Mouse (Mus musculus): Measurements from ENCODE around the gene Cd99l2. TPM values are rescaled to one million over a fixed set of nuclear protein-coding genes. Genes with fewer than 3 reads are reported as not detected.

Cd99l2 gene
- polyA plus RNA-seq, 1 experiment, result 6.2 TPM

- 87% methylated on average over 7 of the region's 7 CpGs for WGBS
Measured at GRCm38 (mm10) chrX:71464138-71464826, 28.4 kb downstream of the Cd99l2 start.

GRCm38 (mm10) chrX:71456078-71456737, 36.4 kb downstream of the Cd99l2 start:
- H3K4me3 ChIP-seq (replicated peaks; ENCODE audit: control insufficient read depth, low read depth, low read length), result no peak overlapping the region
- no peak for TF ChIP-seq CTCF (IDR thresholded peaks at IDR 0.05; ENCODE audit: control insufficient read depth, insufficient read depth, low read length)
- TF ChIP-seq POLR2A (IDR thresholded peaks at IDR 0.05; ENCODE audit: borderline replicate concordance, control insufficient read depth, low read depth, low read length), result no peak
- H3K4me1 ChIP-seq (ENCODE audit: control insufficient read depth, insufficient read depth, low read length), result no peaks in the 10 kb centered on the region
- 84% methylated on average over 6 of the region's 6 CpGs for WGBS
- H3K27ac ChIP-seq (ENCODE audit: control insufficient read depth, insufficient read depth, low read depth, low read length, poor library complexity), result no peak overlapping the region

More at GRCm38 (mm10) chrX:71464138-71464826, 28.4 kb downstream of the Cd99l2 start:
- TF ChIP-seq CTCF (IDR thresholded peaks at IDR 0.05; ENCODE audit: control insufficient read depth, insufficient read depth, low read length), result no peak
- TF ChIP-seq POLR2A (IDR thresholded peaks at IDR 0.05; ENCODE audit: borderline replicate concordance, control insufficient read depth, low read depth, low read length), result no peak
- Histone ChIP-seq H3K27ac (ENCODE audit: control insufficient read depth, insufficient read depth, low read depth, low read length, poor library complexity) (no peak overlapping the region), H3K4me3 (replicated peaks; ENCODE audit: control insufficient read depth, low read depth, low read length) (no peak overlapping the region), H3K4me1 (ENCODE audit: control insufficient read depth, insufficient read depth, low read length) (no peaks in the 10 kb centered on the region)

GRCm38 (mm10) chrX:71442916-71443315, 49.7 kb downstream of the Cd99l2 start:
- no peaks in the 10 kb centered on the region for H3K4me1 ChIP-seq (ENCODE audit: control insufficient read depth, insufficient read depth, low read length)

GRCm38 (mm10) chrX:71439473-71439872, 53.2 kb downstream of the Cd99l2 start:
- no peaks in the 10 kb centered on the region for H3K4me1 ChIP-seq (ENCODE audit: control insufficient read depth, insufficient read depth, low read length)

More at GRCm38 (mm10) chrX:71442916-71443315, 49.7 kb downstream of the Cd99l2 start:
- H3K27ac ChIP-seq (ENCODE audit: control insufficient read depth, insufficient read depth, low read depth, low read length, poor library complexity), result no peak overlapping the region
- TF ChIP-seq CTCF (IDR thresholded peaks at IDR 0.05; ENCODE audit: control insufficient read depth, insufficient read depth, low read length), result no peak
- TF ChIP-seq POLR2A (IDR thresholded peaks at IDR 0.05; ENCODE audit: borderline replicate concordance, control insufficient read depth, low read depth, low read length), result no peak
- 56% methylated on average over 5 of the region's 5 CpGs for WGBS
- no peak overlapping the region for H3K4me3 ChIP-seq (replicated peaks; ENCODE audit: control insufficient read depth, low read depth, low read length)

GRCm38 (mm10) chrX:71435542-71435941, 57.1 kb downstream of the Cd99l2 start:
- TF ChIP-seq CTCF (IDR thresholded peaks at IDR 0.05; ENCODE audit: control insufficient read depth, insufficient read depth, low read length) (no peak), POLR2A (IDR thresholded peaks at IDR 0.05; ENCODE audit: borderline replicate concordance, control insufficient read depth, low read depth, low read length) (no peak)
- no peaks in the 10 kb centered on the region for H3K4me1 ChIP-seq (ENCODE audit: control insufficient read depth, insufficient read depth, low read length)
- H3K4me3 ChIP-seq (replicated peaks; ENCODE audit: control insufficient read depth, low read depth, low read length), result no peak overlapping the region
- H3K27ac ChIP-seq (ENCODE audit: control insufficient read depth, insufficient read depth, low read depth, low read length, poor library complexity), result no peak overlapping the region
- WGBS, result 76% methylated on average over 2 of the region's 2 CpGs

More at GRCm38 (mm10) chrX:71439473-71439872, 53.2 kb downstream of the Cd99l2 start:
- 72% methylated on average over 6 of the region's 6 CpGs for WGBS
- Histone ChIP-seq H3K27ac (ENCODE audit: control insufficient read depth, insufficient read depth, low read depth, low read length, poor library complexity) (no peak overlapping the region), H3K4me3 (replicated peaks; ENCODE audit: control insufficient read depth, low read depth, low read length) (no peak overlapping the region)
- TF ChIP-seq CTCF (IDR thresholded peaks at IDR 0.05; ENCODE audit: control insufficient read depth, insufficient read depth, low read length) (no peak), POLR2A (IDR thresholded peaks at IDR 0.05; ENCODE audit: borderline replicate concordance, control insufficient read depth, low read depth, low read length) (no peak)

GRCm38 (mm10) chrX:71434860-71435259, 57.8 kb downstream of the Cd99l2 start:
- Histone ChIP-seq H3K4me1 (ENCODE audit: control insufficient read depth, insufficient read depth, low read length) (no peaks in the 10 kb centered on the region), H3K4me3 (replicated peaks; ENCODE audit: control insufficient read depth, low read depth, low read length) (no peak overlapping the region), H3K27ac (ENCODE audit: control insufficient read depth, insufficient read depth, low read depth, low read length, poor library complexity) (no peak overlapping the region)
- TF ChIP-seq POLR2A (IDR thresholded peaks at IDR 0.05; ENCODE audit: borderline replicate concordance, control insufficient read depth, low read depth, low read length) (no peak), CTCF (IDR thresholded peaks at IDR 0.05; ENCODE audit: control insufficient read depth, insufficient read depth, low read length) (no peak)
- WGBS, result 91% methylated on average over 8 of the region's 8 CpGs

GRCm38 (mm10) chrX:71434448-71434847, 58.2 kb downstream of the Cd99l2 start:
- no peak for TF ChIP-seq CTCF (IDR thresholded peaks at IDR 0.05; ENCODE audit: control insufficient read depth, insufficient read depth, low read length)
- 89% methylated on average over 1 of the region's 1 CpGs for WGBS
- Histone ChIP-seq H3K4me1 (ENCODE audit: control insufficient read depth, insufficient read depth, low read length) (no peaks in the 10 kb centered on the region), H3K27ac (ENCODE audit: control insufficient read depth, insufficient read depth, low read depth, low read length, poor library complexity) (no peak overlapping the region), H3K4me3 (replicated peaks; ENCODE audit: control insufficient read depth, low read depth, low read length) (no peak overlapping the region)

GRCm38 (mm10) chrX:71430900-71431299, 61.7 kb downstream of the Cd99l2 start:
- 79% methylated on average over 5 of the region's 5 CpGs for WGBS
- TF ChIP-seq CTCF (IDR thresholded peaks at IDR 0.05; ENCODE audit: control insufficient read depth, insufficient read depth, low read length) (no peak), POLR2A (IDR thresholded peaks at IDR 0.05; ENCODE audit: borderline replicate concordance, control insufficient read depth, low read depth, low read length) (no peak)
- H3K4me3 ChIP-seq (replicated peaks; ENCODE audit: control insufficient read depth, low read depth, low read length), result no peak overlapping the region
- no peak overlapping the region for H3K27ac ChIP-seq (ENCODE audit: control insufficient read depth, insufficient read depth, low read depth, low read length, poor library complexity)
- no peaks in the 10 kb centered on the region for H3K4me1 ChIP-seq (ENCODE audit: control insufficient read depth, insufficient read depth, low read length)

Measured in bone marrow, adult 2 months (tissue).